Mouse (Mus musculus) embryonic fibroblast, embryonic 13.5 days (primary cell): ENCODE data around the gene Vps26b.

Source experiments
- CTCF ChIP-seq: IDR thresholded peaks from 2 replicates; pipeline ENCODE4 v1.5.1; 2011; ENCODE audit warnings: mild to moderate bottlenecking, control low read depth, low read length, moderate library complexity, borderline replicate concordance; ENCODE audit not compliant: insufficient read depth
- POLR2A ChIP-seq: IDR thresholded peaks from 2 replicates; pipeline ENCODE4 v1.6.1; 2011; ENCODE audit warnings: low read depth, mild to moderate bottlenecking, control low read depth, low read length, moderate library complexity

DNA sequence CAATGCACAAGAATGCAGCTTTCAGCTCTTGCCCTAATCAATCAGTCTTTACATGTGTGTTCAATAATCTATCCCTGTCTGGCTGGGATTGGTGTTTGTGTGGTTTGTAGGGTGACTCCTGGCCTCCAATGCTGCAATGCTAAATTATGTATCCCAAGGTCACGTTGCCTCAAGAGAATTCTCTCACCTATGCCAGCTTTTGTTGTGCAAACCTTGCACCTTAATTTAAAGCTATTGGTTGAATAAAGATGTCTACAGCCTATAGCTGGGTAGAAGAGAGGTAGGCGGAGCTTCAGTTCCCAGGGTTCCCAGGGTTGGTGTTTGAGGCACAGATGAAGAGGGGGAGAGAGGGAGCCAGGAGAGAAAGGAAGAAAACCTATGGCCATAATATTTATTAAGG, 32.4 kb downstream of the Vps26b start:
- TF ChIP-seq CTCF (no peak), POLR2A (no peak)
